Comparison of ENCODE assay signal across 8 mouse cellular contexts in genomic region chr13:97938596-97939297, GRCm38 (mm10).
A peak's percentile ranks its signal among the peaks of the same experiment; 100 is the strongest.
DNase-seq lines count a peak whose midpoint lies in the region; ATAC-seq and TF ChIP-seq lines count a peak whose summit lies in the region.

No protein-coding gene starts in this region.

- H3K9me3 ChIP-seq in heart, embryonic 12.5 days (replicated peaks) = no peaks in the 10 kb centered on the region
- no peaks in the 10 kb centered on the region for H3K9me3 ChIP-seq in midbrain, postnatal 0 days (ENCODE audit: low read length)

- H3K27ac ChIP-seq in heart, embryonic 12.5 days (ENCODE audit: poor library complexity, severe bottlenecking) = no peak overlapping the region
- no peak overlapping the region for H3K27ac ChIP-seq in midbrain, postnatal 0 days (ENCODE audit: low read depth, low read length)
- no peak overlapping the region for H3K27ac ChIP-seq in spleen, adult 2 months (ENCODE audit: insufficient read depth, low read length)

- H3K27me3 ChIP-seq in heart, embryonic 12.5 days (replicated peaks) = no peaks in the 10 kb centered on the region
- H3K27me3 ChIP-seq in midbrain, postnatal 0 days (ENCODE audit: insufficient read depth, low read length) = no peaks in the 10 kb centered on the region
- no peaks in the 10 kb centered on the region for H3K27me3 ChIP-seq in spleen, adult 2 months (ENCODE audit: control insufficient read depth, insufficient read depth, low read length)

- no peak for ATAC-seq in heart, embryonic 12.5 days (ENCODE audit: insufficient number of reproducible peaks, low FRiP score)
- ATAC-seq in midbrain, postnatal 0 days (ENCODE audit: low FRiP score) = peak; percentile 63; the same call in 1 of the 2 replicates

- no peak for TF ChIP-seq POLR2A in spleen, adult 2 months (IDR thresholded peaks at IDR 0.05; ENCODE audit: low read depth, low read length)

- intact Hi-C loops in left cerebral cortex, postnatal 4 days (cut with DNase I) = loop anchor here (1.0 to 10.0 kb wide), 2 partner anchors 324 to 703 kb away; no protein-coding TSS in a partner anchor

- DNase-seq in heart, adult 18-20 months = peak; percentile 83 to 98
- peak; percentile 91 for DNase-seq in embryo, embryonic 10 days (ENCODE audit: low spot score)
- DNase-seq in gastrocnemius, postnatal 25 days = peak; percentile 69
- peak; percentile 90 for DNase-seq in kidney, adult 18-20 months
- DNase-seq in left cerebral cortex, postnatal 4 days = peak; percentile 92
- DNase-seq in midbrain, postnatal 0 days (ENCODE audit: low spot score) = peak; percentile 90
- peak; percentile 67 to 88 for DNase-seq in spleen, adult 2 months (ENCODE audit: low read depth in 1 of 2, low spot score in 2 of 2)

- H3K4me3 ChIP-seq in heart, embryonic 12.5 days = no peak overlapping the region
- H3K4me3 ChIP-seq in midbrain, postnatal 0 days (ENCODE audit: low read depth, low read length) = no peak overlapping the region
- H3K4me3 ChIP-seq in spleen, adult 2 months (ENCODE audit: extremely low read depth, insufficient read depth, insufficient read length) = no peak overlapping the region

- 0 out of 2 replicates have a peak, but pooled peaks cover 7% of the 10 kb centered on the region for H3K4me1 ChIP-seq in heart, embryonic 12.5 days (replicated peaks)
- H3K4me1 ChIP-seq in midbrain, postnatal 0 days (ENCODE audit: insufficient read depth, low read length) = no peaks in the 10 kb centered on the region
- H3K4me1 ChIP-seq in spleen, adult 2 months (ENCODE audit: control insufficient read depth, insufficient read depth, insufficient read length) = peaks cover 6% of the 10 kb centered on the region; the same call in 1 of the 2 replicates

- no peaks in the 10 kb centered on the region for H3K36me3 ChIP-seq in heart, embryonic 12.5 days
- H3K36me3 ChIP-seq in midbrain, postnatal 0 days (ENCODE audit: insufficient read depth, low read length) = no peaks in the 10 kb centered on the region
- H3K36me3 ChIP-seq in spleen, adult 2 months (ENCODE audit: control insufficient read depth, insufficient read depth, low read length) = no peaks in the 10 kb centered on the region

- TF ChIP-seq CTCF in midbrain, postnatal 0 days (IDR thresholded peaks at IDR 0.05) = peak; percentile 98
- peak; percentile 84 for TF ChIP-seq CTCF in spleen, adult 2 months (IDR thresholded peaks at IDR 0.05; ENCODE audit: extremely low read depth, insufficient read depth, insufficient read length, insufficient replicate concordance)

- no peak overlapping the region for H3K4me2 ChIP-seq in heart, embryonic 12.5 days
- no peak overlapping the region for H3K4me2 ChIP-seq in midbrain, postnatal 0 days (ENCODE audit: low read depth, low read length, poor library complexity, severe bottlenecking)

- WGBS in heart, embryonic 12.5 days = 31% methylated on average over 18 of the region's 18 CpGs
- WGBS in midbrain, postnatal 0 days = 30% methylated on average over 18 of the region's 18 CpGs
- 28% methylated on average over 18 of the region's 18 CpGs for WGBS in spleen, adult 2 months

- H3K9ac ChIP-seq in heart, embryonic 12.5 days = no peak overlapping the region
- H3K9ac ChIP-seq in midbrain, postnatal 0 days (replicated peaks; ENCODE audit: low read length, poor library complexity, severe bottlenecking) = no peak overlapping the region
